In the genomic region with DNA sequence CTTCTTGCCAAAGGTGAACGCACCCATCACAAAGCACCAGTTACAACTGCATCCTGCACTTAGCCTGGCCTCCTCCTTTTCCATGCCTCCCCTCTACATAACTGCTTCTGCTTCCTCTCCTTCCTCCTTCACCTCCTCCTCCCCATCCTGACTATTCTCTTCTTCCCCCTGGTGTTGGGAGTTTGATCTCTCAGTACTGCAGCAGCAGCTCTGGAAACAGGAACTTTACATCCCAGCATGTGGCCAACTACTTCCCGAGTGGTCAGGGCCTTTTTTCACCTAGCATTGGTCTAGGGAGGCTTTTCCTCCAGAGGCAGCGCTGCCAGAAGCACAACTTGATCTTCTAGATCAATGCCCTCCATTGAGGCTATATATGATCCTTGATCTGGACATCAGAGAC, we compare ENCODE assay signal across 19 mouse cellular contexts. TPM values are rescaled to one million over a fixed set of nuclear protein-coding genes. Genes with fewer than 3 reads are reported as not detected.
A peak's percentile ranks its signal among the peaks of the same experiment; 100 is the strongest.
DNase-seq lines count a peak whose midpoint lies in the region; ATAC-seq lines count a peak whose summit lies in the region.
"Had no signal": no experiment of that assay in that cellular context is flagged by ENCODE, and none has a peak within 500 bp of the region (broad histone marks: within the 10 kb centered on the region; RNA-seq: fewer than 3 reads in every experiment).

No protein-coding gene starts in this region.

- peak; percentile 52 for ATAC-seq in common myeloid progenitor, adult 5-6 weeks (replicated peaks; ENCODE audit: low read depth, poor library complexity, severe bottlenecking)
- peak; percentile 31; the same call in 1 of the 2 replicates for ATAC-seq in megakaryocyte progenitor cell, adult 5-6 weeks (replicated peaks; ENCODE audit: poor library complexity)
- ATAC-seq in erythroblast, adult 5-6 weeks (replicated peaks; ENCODE audit: low FRiP score, poor library complexity, severe bottlenecking): no peak
- ATAC-seq: CD4-positive, CD25-positive, alpha-beta regulatory T cell, adult 4 months; forebrain, embryonic 14.5 days; forebrain, embryonic 16.5 days; Patski had no signal

- DNase-seq in heart, adult 11 months: peak; percentile 81
- DNase-seq in heart, adult 18-20 months: no peak
- DNase-seq: adrenal gland, adult 2 months; adrenal gland, postnatal 10 days; adrenal gland, postnatal 25 days; B cell, adult 2 months; cerebellum, adult 11 months; cerebellum, adult 18-20 months; cerebellum, adult 8-10 months; cerebellum, adult 9-11 months; cerebellum, postnatal 14 days; cerebellum, postnatal 36 days had no signal

RNA-seq across cellular contexts. Expression of gene Bcor, which starts 10.0 kb away (rescaled TPM):
- total RNA-seq in heart, adult 18-20 months (2021): 10 to 100 TPM; 16.7 to 20.5 TPM
- 41.5 and 45.0 TPM in 2 replicates for total RNA-seq in common myeloid progenitor, adult 5-6 weeks (2017)
- 35.3 and 42.7 TPM in 2 replicates for total RNA-seq in megakaryocyte progenitor cell, adult 5-6 weeks (2015)
- total RNA-seq in megakaryocyte progenitor cell, adult 5-6 weeks (2017): 24.7 and 29.1 TPM in 2 replicates
- total RNA-seq in erythroblast, adult 5-6 weeks (2015; ENCODE audit: low replicate concordance): 11.0 and 11.9 TPM in 2 replicates
- total RNA-seq in erythroblast, adult 5-6 weeks (2017; ENCODE audit: low replicate concordance): 8.7 and 9.8 TPM in 2 replicates
